Mouse (Mus musculus) midbrain, embryonic 14.5 days (tissue): ENCODE measurements at regions not wholly inside any gene's neighbourhood (a gene's known extent, or its start where the extent isn't known, plus 50 kb on each side); places are given as distances from the start of the nearest gene placed in this dataset.
"Not testable (repeated sequence)": the region's sequence is repeated elsewhere in the genome, so short reads cannot be mapped to it uniquely, and the experiment has no call there.

ENCODE experiments used
- ATAC-seq: fragments of 200-750 bp; cut with Nextera tagmentation; 2 replicates; pipeline ENCODE4 v1.8.0; 2017; ENCODE audit warnings: moderate number of reproducible peaks, moderate library complexity; ENCODE audit not compliant: low FRiP score, low TSS enrichment
- DNase-seq: peaks from one replicate; pipeline ENCODE4 v3.0.0-alpha.2; 2015
- H3K27ac ChIP-seq: fragments of 300-500 bp; sonication (generic); replicated peaks from 2 replicates; pipeline ENCODE4 v1.5.1; 2014; ENCODE audit warnings: mild to moderate bottlenecking, low read depth, low read length, moderate library complexity
- H3K27me3 ChIP-seq: fragments of 300-500 bp; sonication (generic); 2 replicates; pipeline ENCODE4 v1.6.1; 2014; ENCODE audit warnings: low read length, control low read depth, mixed read lengths; ENCODE audit not compliant: control insufficient read depth, insufficient read depth
- H3K36me3 ChIP-seq: fragments of 300-500 bp; sonication (generic); 2 replicates; pipeline ENCODE4 v1.6.1; 2014; ENCODE audit warnings: low read length, control low read depth; ENCODE audit not compliant: control insufficient read depth, insufficient read depth
- H3K4me1 ChIP-seq: fragments of 300-500 bp; sonication (generic); 2 replicates; pipeline ENCODE4 v1.6.1; 2014; ENCODE audit warnings: mild to moderate bottlenecking, antibody characterized with exemption, low read length, control low read depth; ENCODE audit not compliant: control insufficient read depth, insufficient read depth
- H3K4me2 ChIP-seq: fragments of 300-500 bp; sonication (generic); 2 replicates; pipeline ENCODE4 v1.6.1; 2014; ENCODE audit warnings: mild to moderate bottlenecking, low read length, moderate library complexity
- H3K4me3 ChIP-seq: fragments of 300-500 bp; sonication (generic); replicated peaks from 2 replicates; pipeline ENCODE4 v1.5.1; 2014; ENCODE audit warnings: low read depth, low read length
- H3K9ac ChIP-seq: fragments of 300-500 bp; sonication (generic); replicated peaks from 2 replicates; pipeline ENCODE4 v1.6.1; 2014; ENCODE audit warnings: mild to moderate bottlenecking, low read length, moderate library complexity
- H3K9me3 ChIP-seq: fragments of 300-500 bp; sonication (generic); 2 replicates; pipeline ENCODE4 v1.6.1; 2016; ENCODE audit warnings: low read length, control low read depth, mixed read lengths; ENCODE audit not compliant: control insufficient read depth
- WGBS: fragments of 180-500 bp; shearing (Covaris S2); extraction: QIAGEN DNeasy Blood & Tissue Kit; methylation state at CpG from one replicate; pipeline ENCODE4 v1.1.7; 2014; 5-methylcytosine and 5-hydroxymethylcytosine counted together

DNA sequence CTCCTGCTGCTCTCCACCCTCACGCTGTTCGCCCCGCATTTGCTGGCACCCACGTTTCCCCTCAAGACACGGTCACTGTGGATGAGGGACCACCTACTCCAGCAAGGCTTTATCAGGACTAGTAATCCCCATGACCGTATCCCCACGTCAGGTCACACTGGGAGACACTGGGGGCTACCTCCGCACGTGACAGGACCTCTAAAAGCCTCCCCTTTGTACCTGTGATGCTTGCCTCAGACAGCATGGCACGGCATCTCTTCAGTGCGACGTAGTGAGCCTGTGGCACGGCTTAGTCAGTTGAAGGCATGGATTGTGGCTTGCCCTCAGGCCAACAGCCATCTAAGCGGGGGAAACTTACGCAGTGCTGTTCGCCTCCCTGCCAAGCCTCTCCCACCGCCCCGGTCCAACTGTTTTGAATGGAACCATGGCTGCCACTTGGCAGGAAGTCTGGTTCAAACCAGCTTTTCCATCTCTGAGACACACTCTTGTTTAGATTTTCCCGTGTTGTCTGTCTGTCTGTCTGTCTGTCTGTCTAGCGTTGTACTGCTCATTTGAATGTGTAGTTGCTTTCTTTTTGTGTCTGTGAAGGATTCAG lies 79.0 kb upstream of the Klf14 start:
- Histone ChIP-seq H3K27ac (peak overlapping the region; percentile 32; the same call in 1 of the 2 replicates), H3K4me2 (no peak overlapping the region)

DNA sequence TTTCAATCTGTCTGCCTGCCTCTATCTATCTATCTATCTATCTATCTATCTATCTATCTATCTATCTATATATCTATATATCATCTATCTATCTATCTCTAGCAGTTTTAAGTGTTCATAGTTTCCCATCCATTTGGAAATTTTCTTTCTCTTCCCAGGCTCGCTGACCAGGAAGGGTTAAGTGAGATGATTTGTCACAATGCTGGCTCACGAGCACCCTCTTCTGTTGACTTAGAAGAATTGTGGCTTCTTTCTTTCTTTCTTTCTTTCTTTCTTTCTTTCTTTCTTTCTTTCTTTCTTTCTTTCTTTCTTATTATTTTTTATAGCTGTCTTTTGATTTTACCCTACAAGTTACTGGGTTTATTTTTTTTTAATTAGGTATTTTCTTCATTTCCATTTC lies 79.6 kb upstream of the Klf14 start:
- not testable (repeated sequence) for H3K4me1 ChIP-seq, H3K4me2 ChIP-seq, H3K27ac ChIP-seq, H3K27me3 ChIP-seq, H3K9ac ChIP-seq, H3K36me3 ChIP-seq, H3K4me3 ChIP-seq, ATAC-seq, H3K9me3 ChIP-seq
- DNase-seq: peak; percentile 79
- 2% methylated on average over 2 of the region's 2 CpGs for WGBS

More for the DNA sequence above, 79.0 kb upstream of the Klf14 start:
- Histone ChIP-seq H3K9ac (no peak overlapping the region), H3K36me3 (no peaks in the 10 kb centered on the region), H3K27me3 (no peaks in the 10 kb centered on the region), H3K4me3 (no peak overlapping the region), H3K4me1 (no peaks in the 10 kb centered on the region), H3K9me3 (no peaks in the 10 kb centered on the region)
- WGBS: 67% methylated on average over 20 of the region's 20 CpGs
- DNase-seq (peak; percentile 24), ATAC-seq (no peak)

DNA sequence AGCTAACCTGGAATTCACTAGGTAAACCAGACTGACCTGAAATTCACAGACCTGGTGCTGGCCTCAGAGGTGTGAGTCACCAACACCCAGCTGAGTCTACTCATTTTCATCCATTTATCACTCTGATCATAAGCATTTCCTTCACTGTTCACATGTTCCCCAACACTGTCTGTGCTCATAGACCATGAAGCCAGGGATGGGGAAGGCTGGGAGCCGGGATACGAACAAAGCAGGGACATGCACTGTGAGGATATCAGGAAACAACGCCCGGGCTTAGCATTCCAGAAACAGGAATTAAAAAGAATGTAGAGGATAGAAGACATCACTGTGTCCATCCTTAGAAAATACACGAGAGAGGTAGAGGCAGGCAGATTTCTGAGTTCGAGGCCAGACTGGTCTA lies 80.6 kb upstream of the Klf14 start:
- no peaks in the 10 kb centered on the region for H3K4me1 ChIP-seq
- H3K4me3 ChIP-seq: no peak overlapping the region
- no peaks in the 10 kb centered on the region for H3K27me3 ChIP-seq
- 77% methylated on average over 6 of the region's 6 CpGs for WGBS
- no peaks in the 10 kb centered on the region for H3K36me3 ChIP-seq
- H3K9ac ChIP-seq: no peak overlapping the region
- H3K9me3 ChIP-seq: no peaks in the 10 kb centered on the region
- no peak overlapping the region for H3K27ac ChIP-seq
- DNase-seq: no peak
- H3K4me2 ChIP-seq: no peak overlapping the region
- ATAC-seq: no peak

DNA sequence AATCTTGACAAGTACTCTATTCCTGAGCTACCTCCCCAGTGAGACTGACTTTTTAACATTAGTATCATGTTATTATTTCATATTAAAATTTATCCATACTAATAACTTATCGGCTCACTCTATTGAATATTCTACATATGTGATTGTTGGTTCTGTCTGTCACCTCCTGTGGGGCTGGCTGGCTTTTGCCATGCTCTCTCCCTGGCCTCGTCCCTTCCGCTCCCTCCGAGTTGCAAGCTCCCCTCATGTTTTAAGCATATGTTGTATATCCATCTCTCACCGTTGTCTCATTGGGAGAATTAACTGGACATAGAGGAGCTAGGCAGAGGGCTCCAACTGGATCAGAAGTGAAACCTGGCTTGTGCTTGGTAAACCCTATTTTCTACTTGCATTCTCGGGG lies 81.9 kb upstream of the Klf14 start:
- ATAC-seq: no peak
- Histone ChIP-seq H3K4me1 (no peaks in the 10 kb centered on the region), H3K9me3 (no peaks in the 10 kb centered on the region), H3K4me3 (no peak overlapping the region), H3K9ac (no peak overlapping the region), H3K36me3 (no peaks in the 10 kb centered on the region), H3K27me3 (no peaks in the 10 kb centered on the region), H3K27ac (no peak overlapping the region), H3K4me2 (no peak overlapping the region)
- WGBS: 87% methylated on average over 6 of the region's 6 CpGs
- no peak for DNase-seq

DNA sequence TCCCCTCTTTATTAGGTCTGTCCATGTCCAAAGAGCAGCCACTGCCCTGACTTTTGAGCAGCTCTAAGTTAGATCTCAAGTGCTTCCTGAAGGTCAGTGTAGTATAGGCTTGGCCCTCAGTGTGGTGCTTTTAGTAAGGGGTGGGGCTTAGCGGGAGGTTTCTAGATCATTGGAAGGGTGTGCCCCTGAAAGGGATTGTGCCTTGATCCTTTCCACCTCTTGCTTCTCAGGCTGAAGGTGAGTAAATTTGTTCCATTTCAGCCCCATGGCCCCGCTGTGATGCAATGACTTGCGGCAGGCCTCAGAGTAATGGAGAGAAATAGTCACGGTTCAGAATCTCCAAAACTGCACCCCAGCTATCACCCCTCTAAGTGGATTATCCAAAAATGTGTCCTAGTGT lies 84.5 kb upstream of the Klf14 start:
- H3K27me3 ChIP-seq: no peaks in the 10 kb centered on the region
- no peaks in the 10 kb centered on the region for H3K36me3 ChIP-seq
- ATAC-seq: no peak
- no peak overlapping the region for H3K9ac ChIP-seq
- H3K9me3 ChIP-seq: no peaks in the 10 kb centered on the region
- no peak overlapping the region for H3K27ac ChIP-seq
- no peaks in the 10 kb centered on the region for H3K4me1 ChIP-seq
- no peak overlapping the region for H3K4me2 ChIP-seq
- no peak for DNase-seq
- 92% methylated on average over 4 of the region's 4 CpGs for WGBS
- no peak overlapping the region for H3K4me3 ChIP-seq

DNA sequence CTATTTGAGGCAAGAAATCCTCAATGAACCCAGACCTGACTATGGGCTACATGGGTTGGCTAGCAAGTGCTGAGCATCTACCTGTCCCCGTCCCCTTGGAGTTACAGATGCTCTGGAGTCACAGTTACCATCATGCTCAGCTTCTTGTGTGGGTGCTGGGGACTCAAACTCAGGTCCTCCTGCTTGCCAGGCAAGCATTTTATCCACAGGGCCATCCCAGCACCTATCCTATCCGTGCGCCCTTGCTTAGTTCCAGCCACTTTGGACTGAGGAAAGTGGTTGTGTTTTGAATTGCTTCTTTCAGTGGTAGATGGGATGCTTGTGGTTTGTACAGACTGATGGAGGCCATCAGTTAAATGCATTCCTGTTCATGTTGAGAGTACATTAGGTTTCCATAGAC lies 85.0 kb upstream of the Klf14 start:
- ATAC-seq: no peak
- WGBS: 91% methylated on average over 3 of the region's 3 CpGs

DNA sequence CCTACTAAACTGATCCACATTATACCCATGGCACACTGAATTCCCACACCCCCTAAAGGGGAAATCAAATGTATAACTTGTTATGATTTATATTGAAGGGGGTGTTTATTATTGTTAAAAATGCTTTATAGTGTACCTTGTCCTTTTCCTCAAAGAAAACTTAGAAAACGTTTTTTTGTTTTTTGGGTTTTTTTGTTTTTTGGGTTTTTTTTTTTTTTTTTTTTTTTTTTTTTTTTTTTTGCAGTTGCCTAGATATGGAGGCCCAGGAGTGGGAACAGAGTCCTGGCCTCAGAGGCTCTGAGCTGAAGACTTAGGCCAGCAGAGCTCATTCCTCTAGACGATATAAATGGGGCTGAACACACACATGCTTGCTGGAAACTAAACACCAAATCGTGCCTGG lies 87.3 kb upstream of the Klf14 start:
- WGBS: 60% methylated on average over 3 of the region's 3 CpGs
- H3K4me1 ChIP-seq: no peaks in the 10 kb centered on the region
- H3K27me3 ChIP-seq: no peaks in the 10 kb centered on the region
- no peak overlapping the region for H3K4me2 ChIP-seq
- ATAC-seq (no peak), DNase-seq (no peak)
- H3K36me3 ChIP-seq: no peaks in the 10 kb centered on the region
- H3K27ac ChIP-seq: no peak overlapping the region
- H3K9me3 ChIP-seq: no peaks in the 10 kb centered on the region
- H3K4me3 ChIP-seq: no peak overlapping the region
- no peak overlapping the region for H3K9ac ChIP-seq

More for the DNA sequence above, 85.0 kb upstream of the Klf14 start:
- Histone ChIP-seq H3K9me3 (no peaks in the 10 kb centered on the region), H3K4me3 (no peak overlapping the region), H3K4me1 (no peaks in the 10 kb centered on the region), H3K36me3 (no peaks in the 10 kb centered on the region), H3K27me3 (no peaks in the 10 kb centered on the region), H3K4me2 (no peak overlapping the region), H3K27ac (no peak overlapping the region), H3K9ac (no peak overlapping the region)
- no peak for DNase-seq

DNA sequence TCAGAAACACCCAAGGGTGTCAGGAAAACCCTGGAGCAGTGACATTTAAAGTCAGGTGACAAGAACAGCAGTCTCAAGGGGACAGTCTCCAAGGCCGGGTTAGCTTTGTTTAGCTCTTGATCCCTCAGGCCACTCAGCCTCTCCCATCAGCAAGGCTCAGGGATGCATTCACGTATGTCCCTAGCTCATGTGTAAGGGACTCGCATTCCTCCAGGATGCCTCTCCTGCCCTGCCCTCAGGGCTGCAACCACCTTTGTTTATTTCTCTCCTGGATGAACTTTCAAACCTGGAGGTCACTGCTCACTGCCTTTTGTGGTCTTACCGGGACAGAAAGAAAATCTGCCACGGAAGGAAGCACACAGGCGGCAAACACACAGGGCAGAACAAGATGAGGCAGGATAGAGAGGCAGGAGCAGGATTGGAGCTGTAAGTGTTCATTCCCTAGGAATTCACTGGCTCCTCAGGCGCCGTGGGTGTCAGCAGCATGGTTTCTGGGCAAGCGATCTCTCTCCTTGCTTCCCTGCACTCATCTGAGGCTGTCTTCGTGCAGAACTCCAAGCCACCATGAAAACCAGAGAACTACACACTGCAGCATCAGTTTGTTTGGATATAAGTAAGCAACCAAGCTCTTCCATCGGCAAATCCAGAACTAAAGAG lies 90.2 kb upstream of the Klf14 start:
- Histone ChIP-seq H3K27me3 (no peaks in the 10 kb centered on the region), H3K4me2 (no peak overlapping the region), H3K27ac (no peak overlapping the region), H3K9ac (no peak overlapping the region), H3K9me3 (no peaks in the 10 kb centered on the region), H3K4me1 (no peaks in the 10 kb centered on the region), H3K36me3 (no peaks in the 10 kb centered on the region), H3K4me3 (no peak overlapping the region)
- DNase-seq (no peak), ATAC-seq (no peak)
- 64% methylated on average over 11 of the region's 11 CpGs for WGBS

DNA sequence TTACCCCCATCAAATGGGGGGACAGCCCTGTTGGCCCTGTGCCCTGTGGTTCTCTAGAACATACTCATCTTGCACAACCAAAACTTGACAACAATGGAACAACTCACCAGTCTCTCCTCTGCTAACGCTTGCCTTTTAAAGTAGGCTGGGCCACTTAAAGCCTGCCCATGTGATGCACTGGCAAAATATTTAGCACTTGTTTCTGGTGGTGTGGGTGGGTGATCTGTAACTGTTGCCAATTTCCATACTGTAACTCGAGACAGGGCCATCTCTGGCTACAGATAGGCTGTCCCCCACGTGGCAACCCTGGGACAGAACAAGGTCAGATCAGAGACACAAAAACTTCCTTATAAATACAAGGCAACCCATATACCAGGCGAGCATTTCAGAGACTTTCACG lies 92.0 kb upstream of the Klf14 start:
- Histone ChIP-seq H3K27ac (no peak overlapping the region), H3K4me1 (no peaks in the 10 kb centered on the region), H3K4me2 (no peak overlapping the region), H3K9me3 (no peaks in the 10 kb centered on the region), H3K27me3 (no peaks in the 10 kb centered on the region), H3K9ac (no peak overlapping the region), H3K36me3 (no peaks in the 10 kb centered on the region), H3K4me3 (no peak overlapping the region)
- DNase-seq (no peak), ATAC-seq (no peak)
- 69% methylated on average over 5 of the region's 5 CpGs for WGBS
